Mouse (Mus musculus): ENCODE measurements around the gene Ifi35.
A peak's percentile ranks its signal among the peaks of the same experiment; 100 is the strongest.
"Not testable (repeated sequence)": the region's sequence is repeated elsewhere in the genome, so short reads cannot be mapped to it uniquely, and the experiment has no call there.

The Ifi35 gene

GRCm38 (mm10) chr11:101468731-101469130, 20.5 kb downstream of the Ifi35 start:
- no peak for DNase-seq (ENCODE audit: low spot score in 2 of 2)

GRCm38 (mm10) chr11:101469155-101469554, 20.9 kb downstream of the Ifi35 start:
- no peak for DNase-seq (ENCODE audit: low spot score in 2 of 2)

- no peak for DNase-seq (ENCODE audit: low spot score in 2 of 2)
These were observed 22.0 kb downstream of the Ifi35 start for GRCm38 (mm10) chr11:101470206-101470605.

GRCm38 (mm10) chr11:101471926-101472325, 23.7 kb downstream of the Ifi35 start:
- DNase-seq (ENCODE audit: low spot score in 2 of 2) = no peak

- no peak for DNase-seq (ENCODE audit: low spot score in 2 of 2)
These were observed 24.1 kb downstream of the Ifi35 start for GRCm38 (mm10) chr11:101472336-101472735.

GRCm38 (mm10) chr11:101473686-101474085, 25.5 kb downstream of the Ifi35 start:
- not testable (repeated sequence) for DNase-seq (ENCODE audit: low spot score in 2 of 2)

GRCm38 (mm10) chr11:101474298-101474697, 26.1 kb downstream of the Ifi35 start:
- no peak for DNase-seq (ENCODE audit: low spot score in 2 of 2)

GRCm38 (mm10) chr11:101476361-101476760, 28.2 kb downstream of the Ifi35 start:
- not testable (repeated sequence) for DNase-seq (ENCODE audit: low spot score in 2 of 2)

GRCm38 (mm10) chr11:101477194-101477551, 29.0 kb downstream of the Ifi35 start:
- no peak for DNase-seq (ENCODE audit: low spot score in 2 of 2)

- no peak for DNase-seq (ENCODE audit: low spot score in 2 of 2)
These were observed 29.5 kb downstream of the Ifi35 start for GRCm38 (mm10) chr11:101477552-101478211.

- no peak for DNase-seq (ENCODE audit: low spot score in 2 of 2)
These were observed 31.0 kb downstream of the Ifi35 start for GRCm38 (mm10) chr11:101479171-101479635.

GRCm38 (mm10) chr11:101480912-101481311, 32.7 kb downstream of the Ifi35 start:
- DNase-seq (ENCODE audit: low spot score in 2 of 2) = no peak

GRCm38 (mm10) chr11:101483804-101484203, 35.6 kb downstream of the Ifi35 start:
- DNase-seq (ENCODE audit: low spot score in 2 of 2) = no peak

- DNase-seq (ENCODE audit: low spot score in 2 of 2) = peak in 1 of 2 experiments; percentile 46
These were observed 36.0 kb downstream of the Ifi35 start for GRCm38 (mm10) chr11:101484245-101484644.

- DNase-seq (ENCODE audit: low spot score in 2 of 2) = no peak
These were observed 36.6 kb downstream of the Ifi35 start for GRCm38 (mm10) chr11:101484814-101485213.

- DNase-seq (ENCODE audit: low spot score in 2 of 2) = peak; percentile 11 to 36
These were observed 37.4 kb downstream of the Ifi35 start for GRCm38 (mm10) chr11:101485509-101486028.

- DNase-seq (ENCODE audit: low spot score in 2 of 2) = no peak
These were observed 37.9 kb downstream of the Ifi35 start for GRCm38 (mm10) chr11:101486126-101486525.

- DNase-seq (ENCODE audit: low spot score in 2 of 2) = no peak
These were observed 58.1 kb downstream of the Ifi35 start for GRCm38 (mm10) chr11:101506269-101506780.

GRCm38 (mm10) chr11:101507090-101507489, 58.9 kb downstream of the Ifi35 start:
- no peak for DNase-seq (ENCODE audit: low spot score in 2 of 2)

All from spleen, postnatal 36 days (tissue).